Mouse (Mus musculus): ENCODE data around the gene Prr14.

Gene Prr14

DNA sequence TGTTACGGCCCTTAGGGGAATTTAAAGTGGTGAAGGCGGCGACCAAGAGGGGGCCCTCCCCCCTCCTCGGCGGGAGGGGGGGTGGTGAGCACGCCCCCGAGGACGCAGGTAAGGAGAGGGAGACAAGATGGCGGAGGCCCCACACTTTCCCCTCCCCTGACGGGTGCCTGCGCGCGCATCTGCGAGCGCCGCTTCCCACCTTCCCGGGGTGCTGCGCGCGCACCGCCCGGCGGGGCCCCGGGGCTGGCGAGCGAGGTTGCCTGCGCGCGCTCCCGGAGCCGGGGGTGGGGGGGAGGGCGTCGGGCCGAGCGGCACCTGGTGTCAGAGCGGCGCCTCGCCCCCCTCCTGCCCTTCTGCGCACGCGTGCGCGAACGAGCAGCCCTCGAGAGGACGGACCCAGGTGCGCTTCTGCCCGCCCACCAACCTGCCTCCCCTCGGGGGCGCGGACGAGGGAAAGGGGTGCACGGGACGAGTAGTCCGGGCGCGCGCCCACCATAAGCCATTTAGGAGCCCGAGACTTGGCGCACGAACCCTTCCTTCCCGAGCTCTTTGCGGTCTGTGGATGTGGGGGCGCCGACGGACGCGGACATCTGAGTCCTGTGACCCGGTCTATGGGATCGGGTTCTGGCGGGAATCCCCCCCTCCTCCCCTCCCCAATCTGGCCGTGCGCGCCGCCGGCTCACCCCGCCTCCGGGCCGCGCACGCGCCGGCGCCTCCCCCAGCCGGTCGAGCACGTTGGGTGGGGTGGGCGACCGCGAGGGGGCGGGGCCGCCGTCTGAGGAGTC is 53.0 kb downstream of the Prr14 start:
- DNase-seq (ENCODE audit: low spot score), result peak; percentile 88

DNA sequence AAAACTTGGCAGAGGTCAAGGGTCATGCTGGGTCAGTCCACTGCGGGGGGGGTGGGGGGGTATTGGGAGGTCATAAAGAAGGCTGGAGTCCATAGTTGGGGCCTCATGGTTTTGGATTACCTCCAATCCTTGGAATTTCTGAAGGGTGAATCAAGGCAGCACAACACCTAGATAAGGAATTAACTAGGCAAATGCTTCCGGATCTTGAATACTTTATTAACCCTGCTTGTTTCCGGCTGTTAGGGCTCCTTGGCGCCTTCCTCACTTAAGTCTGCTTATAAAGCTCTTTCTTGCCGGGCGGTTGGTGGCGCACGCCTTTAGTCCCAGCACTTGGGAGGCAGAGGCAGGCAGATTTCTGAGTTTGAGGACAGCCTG is 53.6 kb downstream of the Prr14 start:
- DNase-seq (ENCODE audit: low spot score), result no peak

DNA sequence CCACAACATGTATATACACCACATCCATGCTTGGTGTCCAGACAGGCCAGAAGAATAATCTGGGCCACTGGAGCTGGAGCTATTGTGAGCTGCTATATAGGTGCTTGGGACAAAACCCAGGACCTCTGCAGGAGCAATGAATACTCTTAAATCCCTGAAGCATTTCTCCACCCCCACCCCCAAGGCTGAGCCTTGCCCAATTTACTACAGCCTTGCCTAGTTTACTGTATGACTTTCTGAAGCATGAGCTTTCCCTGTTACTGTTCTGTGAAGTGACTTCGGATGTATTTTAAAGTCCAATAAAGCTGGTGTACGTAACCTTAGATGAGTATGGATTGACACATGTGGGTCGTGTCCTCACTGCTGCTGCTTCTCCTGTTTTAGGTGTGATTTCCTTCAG is 54.4 kb downstream of the Prr14 start:
- no peak for DNase-seq (ENCODE audit: low spot score)

DNA sequence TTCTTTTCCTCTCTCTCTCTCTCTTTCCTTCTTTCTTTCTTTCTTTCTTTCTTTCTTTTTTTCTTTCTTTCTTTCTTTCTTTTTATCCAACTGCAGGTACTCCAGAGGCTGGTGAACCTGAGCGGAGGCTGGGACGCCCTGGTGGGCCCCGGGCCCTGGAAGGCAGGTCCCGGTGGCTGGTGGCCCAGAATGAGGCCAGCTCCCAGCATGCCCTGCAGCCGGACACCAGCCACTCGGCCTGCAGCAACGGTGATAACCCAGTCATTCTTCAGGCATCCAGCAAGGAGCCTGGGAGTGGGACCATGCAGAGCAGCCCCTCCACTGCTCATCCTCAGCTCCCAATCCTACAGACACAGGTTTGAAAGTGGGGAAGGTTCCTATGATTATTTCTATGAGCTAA is 56.4 kb downstream of the Prr14 start:
- DNase-seq (ENCODE audit: low spot score), result no peak

DNA sequence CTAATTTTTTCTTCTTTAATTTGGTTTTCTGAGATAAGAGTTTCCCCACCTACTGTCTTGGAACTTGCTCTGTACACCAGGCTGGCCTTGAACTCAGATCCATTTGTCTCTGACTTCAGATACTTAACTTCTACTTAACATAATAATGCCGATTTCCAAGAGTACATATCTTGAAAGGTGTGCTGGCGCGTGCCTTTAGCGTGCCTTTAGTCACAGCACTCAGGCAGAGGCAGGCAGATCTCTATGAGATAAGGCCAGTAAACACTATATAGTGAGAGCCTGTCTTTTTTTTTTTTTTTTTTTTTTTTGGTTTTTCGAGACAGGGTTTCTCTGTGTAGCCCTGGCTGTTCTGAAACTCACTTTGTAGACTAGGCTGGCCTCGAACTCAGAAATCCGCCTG is 56.9 kb downstream of the Prr14 start:
- no peak for DNase-seq (ENCODE audit: low spot score)

DNA sequence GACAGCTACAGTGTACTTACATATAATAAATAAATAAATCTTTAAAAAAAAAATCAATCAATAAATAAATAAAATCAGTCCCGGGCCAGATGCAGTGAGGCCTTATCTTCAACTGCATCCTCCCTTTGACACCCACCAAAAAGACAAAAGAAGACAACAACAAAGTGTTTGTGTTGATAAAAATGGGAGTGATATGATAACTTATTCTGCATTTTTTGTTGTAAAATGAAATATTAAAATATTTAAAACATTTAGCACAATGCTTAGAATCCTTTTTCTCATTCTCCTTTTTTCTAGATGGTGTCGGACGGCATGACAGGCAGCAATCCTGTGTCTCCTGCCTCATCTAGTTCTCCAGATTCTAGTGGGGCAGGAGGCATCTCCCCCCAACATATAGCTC is 59.9 kb downstream of the Prr14 start, which contains the start of gene Gm42715:
Gene Gm42715, plus strand, starts transcription at position 301 of the 400 bp plus-strand sequence.
- no peak for DNase-seq (ENCODE audit: low spot score)

All from ovary, adult 18-20 months (tissue).